Mouse (Mus musculus): ENCODE data around the gene Foxn4.

- TF ChIP-seq CTCF (IDR thresholded peaks at IDR 0.05) (no peak), POLR2A (IDR thresholded peaks at IDR 0.05; ENCODE audit: insufficient read depth, low read depth, low read length) (no peak)
These were observed 6.0 kb upstream of the Foxn4 start for GRCm38 (mm10) chr5:114279382-114280143.

Measured in heart, adult 2 months (tissue).